Mouse (Mus musculus) cerebellum, adult 2 months (tissue): ENCODE data around the gene Gpr65. TPM values are rescaled to one million over a fixed set of nuclear protein-coding genes. Genes with fewer than 3 reads are reported as not detected.

Experiments used
- DNase-seq, 2 experiments: peaks; one replicate each; pipeline ENCODE4 v3.0.0; 2021
- H3K27ac ChIP-seq: fragments of 200-500 bp; 2 replicates; pipeline ENCODE4 v1.5.1; 2012; ENCODE audit warnings: low read length, control low read depth, inconsistent platforms; ENCODE audit not compliant: insufficient read depth
- H3K27me3 ChIP-seq: fragments of 200-500 bp; 2 replicates; pipeline ENCODE4 v1.6.1; 2012; ENCODE audit warnings: inconsistent platforms, mild to moderate bottlenecking, low read length, moderate library complexity; ENCODE audit not compliant: control insufficient read depth, insufficient read depth
- H3K4me1 ChIP-seq: fragments of 200-500 bp; 2 replicates; pipeline ENCODE4 v1.6.1; 2011; ENCODE audit warnings: low read length; ENCODE audit not compliant: control insufficient read depth, insufficient read depth
- H3K4me3 ChIP-seq: fragments of 200-500 bp; replicated peaks from 2 replicates; pipeline ENCODE3; 2011; ENCODE audit warnings: mild to moderate bottlenecking, low read depth, low read length, control low read depth; ENCODE audit not compliant: insufficient read depth
- CTCF ChIP-seq: fragments of 200-500 bp; IDR thresholded peaks from 2 replicates; pipeline ENCODE4 v1.5.1; 2011; ENCODE audit warnings: low read depth, mild to moderate bottlenecking, control low read depth, low read length, moderate library complexity, borderline replicate concordance; ENCODE audit not compliant: insufficient read depth
- POLR2A ChIP-seq: fragments of 200-500 bp; IDR thresholded peaks from 2 replicates; pipeline ENCODE4 v1.6.1; 2011; ENCODE audit warnings: low read length, control low read depth, borderline replicate concordance; ENCODE audit not compliant: insufficient read depth
- WGBS: fragments of 180-500 bp; shearing (Covaris S2); methylation state at CpG from one replicate; pipeline ENCODE4 v1.1.7; 2018; 5-methylcytosine and 5-hydroxymethylcytosine counted together
- polyA plus RNA-seq: library from polyadenylated mRNA; depleted of rRNA; stranded (reverse); fragments of >200 nt; gene quantifications from 2 replicates; pipeline ENCODE4 v1.2.3, GENCODE M21; 2012

The Gpr65 gene
- polyA plus RNA-seq, 1 experiment = 0.10 TPM

GRCm38 (mm10) chr12:98284477-98284876 lies 16.0 kb downstream of the Gpr65 start:
- WGBS = 98% methylated on average over 3 of the region's 3 CpGs
- DNase-seq = no peak
- no peak for TF ChIP-seq POLR2A
- TF ChIP-seq CTCF = no peak
- Histone ChIP-seq H3K4me3 (no peak overlapping the region), H3K4me1 (no peaks in the 10 kb centered on the region; the same call in 1 of the 2 replicates), H3K27ac (no peak overlapping the region), H3K27me3 (no peaks in the 10 kb centered on the region)

- no peak for TF ChIP-seq POLR2A
- no peak for TF ChIP-seq CTCF
- Histone ChIP-seq H3K27ac (no peak overlapping the region), H3K4me1 (no peaks in the 10 kb centered on the region), H3K27me3 (no peaks in the 10 kb centered on the region), H3K4me3 (no peak overlapping the region)
- 95% methylated on average over 3 of the region's 3 CpGs for WGBS
- DNase-seq = no peak
These were observed 22.0 kb downstream of the Gpr65 start for GRCm38 (mm10) chr12:98290475-98290874.

GRCm38 (mm10) chr12:98292278-98292677 lies 23.8 kb downstream of the Gpr65 start:
- WGBS = 80% methylated on average over 4 of the region's 4 CpGs
- H3K27ac ChIP-seq = no peak overlapping the region
- TF ChIP-seq POLR2A (no peak), CTCF (no peak)
- DNase-seq = no peak
- no peaks in the 10 kb centered on the region for H3K27me3 ChIP-seq
- no peak overlapping the region for H3K4me3 ChIP-seq
- H3K4me1 ChIP-seq = no peaks in the 10 kb centered on the region

GRCm38 (mm10) chr12:98294241-98294640 lies 25.8 kb downstream of the Gpr65 start:
- Histone ChIP-seq H3K27me3 (no peaks in the 10 kb centered on the region), H3K4me1 (no peaks in the 10 kb centered on the region), H3K27ac (no peak overlapping the region), H3K4me3 (no peak overlapping the region)
- DNase-seq = peak in 1 of 2 experiments; percentile 34
- no peak for TF ChIP-seq CTCF
- TF ChIP-seq POLR2A = no peak
- 82% methylated on average over 2 of the region's 2 CpGs for WGBS

- 90% methylated on average over 5 of the region's 5 CpGs for WGBS
- no peak overlapping the region for H3K4me3 ChIP-seq
- DNase-seq = no peak
- H3K27ac ChIP-seq = no peak overlapping the region
- TF ChIP-seq POLR2A (no peak), CTCF (no peak)
- peaks cover 8% of the 10 kb centered on the region; the same call in 1 of the 2 replicates for H3K4me1 ChIP-seq
- no peaks in the 10 kb centered on the region for H3K27me3 ChIP-seq
These were observed 33.5 kb downstream of the Gpr65 start for GRCm38 (mm10) chr12:98301980-98302379.

- Histone ChIP-seq H3K4me1 (peaks cover 8% of the 10 kb centered on the region; the same call in 1 of the 2 replicates), H3K4me3 (no peak overlapping the region), H3K27me3 (no peaks in the 10 kb centered on the region), H3K27ac (no peak overlapping the region)
- DNase-seq = no peak
- 100% methylated on average over 1 of the region's 1 CpGs for WGBS
- TF ChIP-seq POLR2A (no peak), CTCF (no peak)
These were observed 34.6 kb downstream of the Gpr65 start for GRCm38 (mm10) chr12:98303013-98303412.

- Histone ChIP-seq H3K27ac (peak overlapping the region; percentile 71), H3K27me3 (no peaks in the 10 kb centered on the region), H3K4me1 (peaks cover 12% of the 10 kb centered on the region; the same call in 1 of the 2 replicates), H3K4me3 (no peak overlapping the region)
- 18% methylated on average over 7 of the region's 7 CpGs for WGBS
- TF ChIP-seq CTCF (no peak), POLR2A (0 out of 2 replicates have a peak, but pooled peaks have one; percentile 23)
- DNase-seq = peak; percentile 74 to 90
These were observed 38.9 kb downstream of the Gpr65 start for GRCm38 (mm10) chr12:98307179-98307915.

GRCm38 (mm10) chr12:98311376-98312083 lies 43.1 kb downstream of the Gpr65 start:
- Histone ChIP-seq H3K27me3 (no peaks in the 10 kb centered on the region), H3K4me1 (peaks cover 8% of the 10 kb centered on the region; the same call in 1 of the 2 replicates), H3K27ac (no peak overlapping the region), H3K4me3 (no peak overlapping the region)
- 68% methylated on average over 7 of the region's 7 CpGs for WGBS
- no peak for DNase-seq
- TF ChIP-seq CTCF (no peak), POLR2A (no peak)
